Mouse (Mus musculus): ENCODE measurements around the gene Gpr27. TPM values are rescaled to one million over a fixed set of nuclear protein-coding genes. Genes with fewer than 3 reads are reported as not detected.

The Gpr27 gene
- polyA plus RNA-seq, 1 experiment from 2014 or later: 0.05 TPM

DNA sequence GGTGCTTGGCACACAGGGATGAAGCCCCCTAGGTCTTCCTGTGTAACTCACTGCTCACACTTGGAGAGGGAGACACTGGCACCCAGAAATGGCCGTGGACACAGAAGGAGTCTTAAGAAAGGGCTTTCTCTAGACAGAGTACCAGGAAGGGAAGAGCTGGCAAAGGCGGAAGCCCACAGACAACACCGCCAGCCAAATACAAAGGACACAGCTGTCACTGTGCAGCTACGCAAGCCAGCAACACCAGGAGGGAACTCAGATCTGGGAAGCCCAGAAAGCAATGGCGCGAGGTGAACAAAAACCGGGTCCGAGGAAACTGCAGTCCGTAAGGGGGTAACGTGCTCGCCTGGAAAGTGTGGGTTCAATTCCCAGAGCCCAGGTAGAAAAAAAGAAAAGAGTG is 14.4 kb upstream of the Gpr27 start:
- no peak overlapping the region for H3K27ac ChIP-seq (replicated peaks)
- H3K9me3 ChIP-seq (replicated peaks): no peaks in the 10 kb centered on the region
- ATAC-seq (ENCODE audit: insufficient read depth): no peak
- H3K4me1 ChIP-seq (replicated peaks): no peaks in the 10 kb centered on the region
- H3K27me3 ChIP-seq: no peaks in the 10 kb centered on the region
- no peak overlapping the region for H3K4me3 ChIP-seq (replicated peaks)
- no peak overlapping the region for H3K4me2 ChIP-seq
- H3K9ac ChIP-seq: no peak overlapping the region
- 76% methylated on average over 11 of the region's 11 CpGs for WGBS (ENCODE audit: insufficient replicate concordance)
- no peaks in the 10 kb centered on the region for H3K36me3 ChIP-seq (replicated peaks)

GRCm38 (mm10) chr6:99683974-99684373 is 8.5 kb upstream of the Gpr27 start:
- WGBS (ENCODE audit: insufficient replicate concordance): 77% methylated on average over 5 of the region's 5 CpGs
- Histone ChIP-seq H3K9me3 (replicated peaks) (no peaks in the 10 kb centered on the region), H3K27me3 (peaks cover 14% of the 10 kb centered on the region), H3K4me1 (replicated peaks) (no peaks in the 10 kb centered on the region), H3K27ac (replicated peaks) (no peak overlapping the region), H3K36me3 (replicated peaks) (no peaks in the 10 kb centered on the region), H3K9ac (no peak overlapping the region), H3K4me2 (no peak overlapping the region), H3K4me3 (replicated peaks) (no peak overlapping the region)
- no peak for ATAC-seq (ENCODE audit: insufficient read depth)

DNA sequence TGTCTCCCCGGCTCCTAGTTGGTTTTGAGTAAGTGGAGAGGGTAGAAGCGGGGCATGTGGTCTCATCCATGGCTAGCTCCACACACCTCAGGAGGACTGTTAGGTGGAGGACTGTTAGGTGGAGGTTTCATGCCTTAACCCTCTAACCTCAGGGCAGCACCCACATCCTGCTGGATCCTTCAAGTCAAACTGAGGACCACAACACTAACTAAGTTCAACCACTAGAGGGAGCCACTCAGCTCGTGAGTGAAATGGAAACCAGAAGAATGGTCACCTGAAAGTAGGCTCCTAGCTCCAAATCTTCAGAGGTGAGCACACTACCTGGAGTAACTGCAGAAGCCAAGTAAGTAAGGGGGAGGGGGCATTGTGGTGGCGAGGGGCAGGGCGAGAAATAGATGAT is 7.6 kb upstream of the Gpr27 start:
- H3K4me3 ChIP-seq (replicated peaks): no peak overlapping the region
- H3K9ac ChIP-seq: no peak overlapping the region
- WGBS (ENCODE audit: insufficient replicate concordance): 52% methylated on average over 5 of the region's 5 CpGs
- no peaks in the 10 kb centered on the region for H3K4me1 ChIP-seq (replicated peaks)
- peaks cover 23% of the 10 kb centered on the region for H3K27me3 ChIP-seq
- H3K4me2 ChIP-seq: no peak overlapping the region
- no peaks in the 10 kb centered on the region for H3K9me3 ChIP-seq (replicated peaks)
- H3K36me3 ChIP-seq (replicated peaks): no peaks in the 10 kb centered on the region
- ATAC-seq (ENCODE audit: insufficient read depth): no peak
- H3K27ac ChIP-seq (replicated peaks): no peak overlapping the region

- Histone ChIP-seq H3K27me3 (peaks cover 60% of the 10 kb centered on the region), H3K4me3 (replicated peaks) (no peak overlapping the region), H3K9me3 (replicated peaks) (no peaks in the 10 kb centered on the region), H3K4me1 (replicated peaks) (no peaks in the 10 kb centered on the region; the same call in 1 of the 2 replicates), H3K4me2 (no peak overlapping the region), H3K36me3 (replicated peaks) (no peaks in the 10 kb centered on the region), H3K9ac (no peak overlapping the region), H3K27ac (replicated peaks) (no peak overlapping the region)
- ATAC-seq (ENCODE audit: insufficient read depth): no peak
- WGBS (ENCODE audit: insufficient replicate concordance): 58% methylated on average over 6 of the region's 6 CpGs
These were observed 4.0 kb upstream of the Gpr27 start for GRCm38 (mm10) chr6:99688513-99688912.

GRCm38 (mm10) chr6:99691666-99692205 is 743 bp upstream of the Gpr27 start:
- no peak overlapping the region for H3K9ac ChIP-seq
- no peak for ATAC-seq (ENCODE audit: insufficient read depth)
- peaks cover 92% of the 10 kb centered on the region for H3K27me3 ChIP-seq
- 8% methylated on average over 25 of the region's 25 CpGs for WGBS (ENCODE audit: insufficient replicate concordance)
- H3K4me1 ChIP-seq (replicated peaks): no peaks in the 10 kb centered on the region; the same call in 1 of the 2 replicates
- H3K27ac ChIP-seq (replicated peaks): no peak overlapping the region
- peak overlapping the region; percentile 68 for H3K4me2 ChIP-seq
- H3K36me3 ChIP-seq (replicated peaks): no peaks in the 10 kb centered on the region
- H3K4me3 ChIP-seq (replicated peaks): peak overlapping the region; percentile 47
- H3K9me3 ChIP-seq (replicated peaks): no peaks in the 10 kb centered on the region

- Histone ChIP-seq H3K9ac (no peak overlapping the region), H3K4me2 (peak overlapping the region; percentile 68), H3K4me1 (replicated peaks) (no peaks in the 10 kb centered on the region; the same call in 1 of the 2 replicates), H3K9me3 (replicated peaks) (no peaks in the 10 kb centered on the region), H3K4me3 (replicated peaks) (peak overlapping the region; percentile 47), H3K27ac (replicated peaks) (no peak overlapping the region), H3K27me3 (peaks cover 96% of the 10 kb centered on the region), H3K36me3 (replicated peaks) (no peaks in the 10 kb centered on the region)
- ATAC-seq (ENCODE audit: insufficient read depth): no peak
- WGBS (ENCODE audit: insufficient replicate concordance): 2% methylated on average over 109 of the region's 110 CpGs
These were observed 700 bp downstream of the Gpr27 start for GRCm38 (mm10) chr6:99692916-99693841.

DNA sequence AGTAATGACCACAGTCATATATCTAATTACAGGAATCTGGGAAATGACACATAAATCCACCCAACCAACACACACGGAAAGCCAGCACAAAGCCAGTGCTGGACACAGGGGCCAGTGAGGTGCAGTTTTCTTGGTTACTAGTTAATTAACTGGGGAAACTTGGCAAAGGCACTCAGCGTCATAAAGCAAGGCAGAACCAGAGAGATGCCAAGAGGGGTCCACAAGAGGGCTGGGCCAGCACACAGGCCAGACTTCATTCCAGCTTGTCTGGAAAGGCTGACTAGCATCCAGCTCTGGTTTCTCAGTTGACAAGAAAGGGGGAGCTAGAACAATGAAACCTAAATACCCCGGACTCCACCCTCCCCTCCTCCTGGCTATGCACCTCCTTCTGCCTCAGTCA is 8.0 kb downstream of the Gpr27 start:
- Histone ChIP-seq H3K9me3 (replicated peaks) (no peaks in the 10 kb centered on the region), H3K27me3 (peaks cover 30% of the 10 kb centered on the region), H3K27ac (replicated peaks) (no peak overlapping the region), H3K4me3 (replicated peaks) (no peak overlapping the region), H3K36me3 (replicated peaks) (no peaks in the 10 kb centered on the region), H3K9ac (no peak overlapping the region), H3K4me2 (no peak overlapping the region), H3K4me1 (replicated peaks) (no peaks in the 10 kb centered on the region)
- ATAC-seq (ENCODE audit: insufficient read depth): no peak
- 60% methylated on average over 3 of the region's 3 CpGs for WGBS (ENCODE audit: insufficient replicate concordance)

DNA sequence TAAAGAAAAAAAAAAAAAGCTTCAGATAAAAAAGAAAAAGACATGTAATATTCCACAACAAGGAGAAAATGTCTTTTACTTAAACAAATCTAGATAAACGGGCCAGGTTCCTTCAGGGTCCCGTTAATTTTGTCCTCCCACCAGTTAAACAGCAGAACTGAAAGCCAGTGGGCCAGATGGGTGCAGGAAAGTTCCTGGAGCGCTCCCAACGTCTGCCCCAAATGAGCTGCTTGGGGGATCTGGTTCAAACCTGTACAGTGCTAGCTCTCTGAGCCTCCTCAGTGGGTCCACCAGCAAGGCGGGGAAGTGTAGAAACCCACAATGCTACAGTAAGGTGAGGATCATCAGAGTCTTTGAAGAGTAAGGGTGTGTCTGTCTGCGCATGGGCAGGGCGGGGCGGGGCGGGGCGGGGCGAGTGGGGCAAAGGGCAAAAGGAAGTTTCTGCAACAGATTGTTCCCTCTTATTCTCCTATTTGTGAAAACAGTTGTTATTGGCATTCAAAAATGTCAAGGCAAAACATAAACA is 19.2 kb downstream of the Gpr27 start:
- H3K27me3 ChIP-seq: no peaks in the 10 kb centered on the region
- H3K9me3 ChIP-seq (replicated peaks): no peaks in the 10 kb centered on the region
- no peak overlapping the region for H3K4me2 ChIP-seq
- WGBS (ENCODE audit: insufficient replicate concordance): 46% methylated on average over 11 of the region's 11 CpGs
- no peaks in the 10 kb centered on the region for H3K4me1 ChIP-seq (replicated peaks)
- no peak overlapping the region for H3K27ac ChIP-seq (replicated peaks)
- H3K9ac ChIP-seq: no peak overlapping the region
- H3K36me3 ChIP-seq (replicated peaks): no peaks in the 10 kb centered on the region
- H3K4me3 ChIP-seq (replicated peaks): no peak overlapping the region
- ATAC-seq (ENCODE audit: insufficient read depth): no peak

DNA sequence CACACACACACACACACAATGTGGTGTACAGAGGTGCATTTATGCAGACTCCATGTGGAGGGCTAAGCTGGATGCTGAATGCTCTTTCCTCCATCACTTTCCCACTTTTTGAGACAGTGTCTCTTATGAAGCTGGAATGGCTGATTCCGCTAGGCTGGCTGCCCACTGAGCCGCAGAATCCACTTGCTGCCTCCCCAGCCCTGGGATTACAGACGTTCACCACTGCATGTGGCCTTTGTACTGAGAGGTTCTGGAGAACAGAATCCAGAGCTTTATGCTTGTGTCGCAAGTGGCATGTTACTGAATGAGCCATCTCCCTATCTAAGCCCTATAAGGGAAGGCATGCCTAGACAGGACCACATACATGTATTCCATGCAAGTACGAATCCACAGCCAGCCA is 20.8 kb downstream of the Gpr27 start:
- Histone ChIP-seq H3K27ac (replicated peaks) (no peak overlapping the region), H3K9ac (no peak overlapping the region), H3K4me1 (replicated peaks) (no peaks in the 10 kb centered on the region), H3K27me3 (no peaks in the 10 kb centered on the region), H3K9me3 (replicated peaks) (no peaks in the 10 kb centered on the region), H3K36me3 (replicated peaks) (no peaks in the 10 kb centered on the region), H3K4me3 (replicated peaks) (no peak overlapping the region), H3K4me2 (no peak overlapping the region)
- 68% methylated on average over 5 of the region's 5 CpGs for WGBS (ENCODE audit: insufficient replicate concordance)
- ATAC-seq (ENCODE audit: insufficient read depth): no peak

GRCm38 (mm10) chr6:99715191-99715590 is 22.7 kb downstream of the Gpr27 start:
- 47% methylated on average over 6 of the region's 6 CpGs for WGBS (ENCODE audit: insufficient replicate concordance)

GRCm38 (mm10) chr6:99715913-99716312 is 23.4 kb downstream of the Gpr27 start:
- no peaks in the 10 kb centered on the region for H3K27me3 ChIP-seq
- no peak for ATAC-seq (ENCODE audit: insufficient read depth)
- no peak overlapping the region for H3K4me2 ChIP-seq
- no peak overlapping the region for H3K4me3 ChIP-seq (replicated peaks)
- H3K4me1 ChIP-seq (replicated peaks): no peaks in the 10 kb centered on the region
- no peaks in the 10 kb centered on the region for H3K36me3 ChIP-seq (replicated peaks)
- H3K9ac ChIP-seq: no peak overlapping the region
- no peak overlapping the region for H3K27ac ChIP-seq (replicated peaks)
- 30% methylated on average over 5 of the region's 6 CpGs for WGBS (ENCODE audit: insufficient replicate concordance)
- no peaks in the 10 kb centered on the region for H3K9me3 ChIP-seq (replicated peaks)

More at GRCm38 (mm10) chr6:99715191-99715590, 22.7 kb downstream of the Gpr27 start:
- Histone ChIP-seq H3K27me3 (no peaks in the 10 kb centered on the region), H3K9me3 (replicated peaks) (no peaks in the 10 kb centered on the region), H3K27ac (replicated peaks) (no peak overlapping the region), H3K4me1 (replicated peaks) (no peaks in the 10 kb centered on the region), H3K36me3 (replicated peaks) (no peaks in the 10 kb centered on the region), H3K4me3 (replicated peaks) (no peak overlapping the region), H3K9ac (no peak overlapping the region), H3K4me2 (no peak overlapping the region)
- ATAC-seq (ENCODE audit: insufficient read depth): no peak

Data from liver, embryonic 15.5 days (tissue).